In genomic region chr8:35773508-35773907, GRCm38 (mm10) we compare ENCODE assay signal across 12 mouse cellular contexts. TPM values are rescaled to one million over a fixed set of nuclear protein-coding genes. Genes with fewer than 3 reads are reported as not detected.
DNase-seq lines count a peak whose midpoint lies in the region; ATAC-seq and TF ChIP-seq lines count a peak whose summit lies in the region.
"Had no signal": no experiment of that assay in that cellular context is flagged by ENCODE, and none has a peak within 500 bp of the region (broad histone marks: within the 10 kb centered on the region; RNA-seq: fewer than 3 reads in every experiment).

No protein-coding gene starts in this region.

- no peak for TF ChIP-seq POLR2A in heart, adult 2 months (IDR thresholded peaks at IDR 0.05; ENCODE audit: insufficient read depth, low read depth, low read length)

- no peaks in the 10 kb centered on the region for H3K9me3 ChIP-seq in neural tube, embryonic 12.5 days
- no peaks in the 10 kb centered on the region for H3K9me3 ChIP-seq in hindbrain, embryonic 14.5 days (ENCODE audit: control insufficient read depth, low read length)
- H3K9me3 ChIP-seq: liver, embryonic 15.5 days had no signal

- H3K36me3 ChIP-seq in heart, adult 2 months (ENCODE audit: control insufficient read depth, insufficient read depth, low read length) = no peaks in the 10 kb centered on the region
- H3K36me3 ChIP-seq in neural tube, embryonic 12.5 days = no peaks in the 10 kb centered on the region
- H3K36me3 ChIP-seq in hindbrain, embryonic 14.5 days (replicated peaks; ENCODE audit: control insufficient read depth, insufficient read depth) = no peaks in the 10 kb centered on the region
- H3K36me3 ChIP-seq: liver, embryonic 15.5 days had no signal

- intact Hi-C loops in heart, adult 2 months (cut with DNase I) = no loop called here
- intact Hi-C loops in heart, postnatal 36 days (cut with DNase I) = no loop called here

- no peak overlapping the region for H3K9ac ChIP-seq in heart, adult 2 months (ENCODE audit: low read depth, low read length)
- H3K9ac ChIP-seq in neural tube, embryonic 12.5 days = no peak overlapping the region
- no peak overlapping the region for H3K9ac ChIP-seq in hindbrain, embryonic 14.5 days
- H3K9ac ChIP-seq: liver, embryonic 15.5 days had no signal

- DNase-seq in heart, adult 2 months = peak in 1 of 2 experiments; percentile 18
- no peak for DNase-seq in heart, postnatal 36 days
- DNase-seq in neural tube, embryonic 10.5 days (ENCODE audit: extremely low spot score, low spot score) = no peak
- DNase-seq in hindbrain, embryonic 14.5 days (ENCODE audit: low spot score) = peak; percentile 41
- DNase-seq in adrenal gland, adult 2 months = no peak
- DNase-seq: right cerebral cortex, postnatal 4 days; thymus, adult 18-20 months had no signal

- H3K27ac ChIP-seq in heart, adult 2 months = peak overlapping the region; percentile 30; the same call in 1 of the 2 replicates
- H3K27ac ChIP-seq in neural tube, embryonic 12.5 days = no peak overlapping the region
- no peak overlapping the region for H3K27ac ChIP-seq in hindbrain, embryonic 14.5 days
- H3K27ac ChIP-seq: liver, embryonic 15.5 days had no signal

- no peak for TF ChIP-seq CTCF in heart, adult 2 months (IDR thresholded peaks at IDR 0.05)

- TF ChIP-seq EP300 in heart, adult 2 months (IDR thresholded peaks at IDR 0.05; ENCODE audit: insufficient read depth, low read depth, low read length) = no peak

- H3K4me3 ChIP-seq in heart, adult 2 months = no peak overlapping the region
- H3K4me3 ChIP-seq in neural tube, embryonic 12.5 days = no peak overlapping the region
- no peak overlapping the region for H3K4me3 ChIP-seq in hindbrain, embryonic 14.5 days (replicated peaks; ENCODE audit: low read length)
- H3K4me3 ChIP-seq: liver, embryonic 15.5 days had no signal

- 34% methylated on average over 7 of the region's 7 CpGs for WGBS in heart, adult 2 months
- WGBS in neural tube, embryonic 12.5 days = 40% methylated on average over 7 of the region's 7 CpGs
- WGBS in hindbrain, embryonic 14.5 days = 31% methylated on average over 7 of the region's 7 CpGs

- ATAC-seq in neural tube, embryonic 12.5 days (ENCODE audit: low FRiP score, low read depth) = peak; percentile 85
- ATAC-seq in hindbrain, embryonic 14.5 days (ENCODE audit: low FRiP score) = peak; percentile 83
- no peak for ATAC-seq in erythroid progenitor cell, adult 5-6 weeks (replicated peaks; ENCODE audit: low FRiP score, poor library complexity, severe bottlenecking)
- ATAC-seq: intestine, postnatal 0 days had no signal

- no peaks in the 10 kb centered on the region for H3K4me1 ChIP-seq in heart, adult 2 months (ENCODE audit: control insufficient read depth, insufficient read depth, low read length)
- H3K4me1 ChIP-seq in neural tube, embryonic 12.5 days = peaks cover 7% of the 10 kb centered on the region; the same call in 1 of the 2 replicates
- no peaks in the 10 kb centered on the region for H3K4me1 ChIP-seq in hindbrain, embryonic 14.5 days (replicated peaks; ENCODE audit: control insufficient read depth, insufficient read depth, low read length)
- H3K4me1 ChIP-seq: liver, embryonic 15.5 days had no signal

- no peaks in the 10 kb centered on the region for H3K79me2 ChIP-seq in heart, adult 2 months (replicated peaks; ENCODE audit: control insufficient read depth, insufficient read depth, low read length)

- H3K4me2 ChIP-seq in neural tube, embryonic 12.5 days (replicated peaks) = no peak overlapping the region
- H3K4me2 ChIP-seq in hindbrain, embryonic 14.5 days (replicated peaks) = no peak overlapping the region; the same call in 1 of the 2 replicates
- H3K4me2 ChIP-seq: liver, embryonic 15.5 days had no signal

- no peaks in the 10 kb centered on the region for H3K27me3 ChIP-seq in heart, adult 2 months (ENCODE audit: control insufficient read depth, insufficient read depth, low read length)
- no peaks in the 10 kb centered on the region for H3K27me3 ChIP-seq in neural tube, embryonic 12.5 days (replicated peaks)
- no peaks in the 10 kb centered on the region for H3K27me3 ChIP-seq in hindbrain, embryonic 14.5 days (ENCODE audit: control insufficient read depth, insufficient read depth, low read length)
- H3K27me3 ChIP-seq: liver, embryonic 15.5 days had no signal

RNA-seq across cellular contexts. Expression of gene Gm19410, which starts 7.9 kb away (rescaled TPM):
- 1 to 10 TPM; 1.5 to 1.7 TPM for total RNA-seq in heart, adult 2 months (2021)
- polyA plus RNA-seq in heart, adult 2 months (2012; rRNA removed) = 0.20 and 0.21 TPM in 2 replicates
- 1 to 10 TPM in 1 of 2 experiments, under 1 TPM in 1; 0.92 to 1.2 TPM for total RNA-seq in heart, postnatal 36 days (2021)
- 0.03 TPM in 2 replicates for polyA plus RNA-seq in neural tube, embryonic 12.5 days (2016; fragmentation: Nextera tagmentation; extraction: Ambion mirVana)
- 0.16 and 0.24 TPM in 2 replicates for polyA plus RNA-seq in hindbrain, embryonic 14.5 days (2014; fragmentation: Nextera tagmentation; extraction: Ambion mirVana)
- total RNA-seq in erythroid progenitor cell, adult 5-6 weeks (2015; ENCODE audit: low replicate concordance) = not detected in 2 replicates
- total RNA-seq in erythroid progenitor cell, adult 5-6 weeks (2017; ENCODE audit: low replicate concordance) = not detected in 2 replicates
- total RNA-seq in adrenal gland, adult 2 months (2021) = not detected
- polyA plus RNA-seq in adrenal gland, adult 2 months (2012; rRNA removed) = not detected in 2 replicates
- total RNA-seq: megakaryocyte-erythroid progenitor cell, adult 5-6 weeks had no signal
- polyA plus RNA-seq: intestine, postnatal 0 days had no signal
